Mouse (Mus musculus) neural tube, embryonic 13.5 days (tissue): Measurements from ENCODE around the gene Gtf2a1l. TPM values are rescaled to one million over a fixed set of nuclear protein-coding genes. Genes with fewer than 3 reads are reported as not detected.

ENCODE experiments used
- ATAC-seq: fragments of 200-750 bp; cut with Nextera tagmentation; 2 replicates; pipeline ENCODE4 v1.8.0; 2017; ENCODE audit warnings: low read depth, mild to moderate bottlenecking, moderate TSS enrichment, moderate library complexity
- H3K27ac ChIP-seq: fragments of 300-500 bp; sonication (generic); replicated peaks from 2 replicates; pipeline ENCODE4 v1.5.1; 2015; ENCODE audit warnings: moderate library complexity, mild to moderate bottlenecking, inconsistent platforms
- H3K27me3 ChIP-seq: fragments of 300-500 bp; sonication (generic); 2 replicates; pipeline ENCODE4 v1.6.1; 2015; ENCODE audit warnings: mild to moderate bottlenecking, inconsistent platforms
- H3K36me3 ChIP-seq: fragments of 300-500 bp; sonication (generic); 2 replicates; pipeline ENCODE4 v1.6.1; 2015; ENCODE audit warnings: mild to moderate bottlenecking, inconsistent platforms
- H3K4me1 ChIP-seq: fragments of 300-500 bp; sonication (generic); replicated peaks from 2 replicates; pipeline ENCODE4 v1.6.1; 2015; ENCODE audit warnings: inconsistent platforms
- H3K4me2 ChIP-seq: fragments of 300-500 bp; sonication (generic); 2 replicates; pipeline ENCODE4 v1.6.1; 2015; ENCODE audit warnings: inconsistent platforms, mild to moderate bottlenecking, moderate library complexity
- H3K4me3 ChIP-seq: fragments of 300-500 bp; sonication (generic); 2 replicates; pipeline ENCODE4 v1.5.1; 2015; ENCODE audit warnings: mild to moderate bottlenecking, inconsistent platforms
- H3K9ac ChIP-seq: fragments of 300-500 bp; sonication (generic); 2 replicates; pipeline ENCODE4 v1.6.1; 2015; ENCODE audit warnings: moderate library complexity, mild to moderate bottlenecking, inconsistent platforms
- H3K9me3 ChIP-seq: fragments of 300-500 bp; sonication (generic); 2 replicates; pipeline ENCODE4 v1.6.1; 2016; ENCODE audit warnings: inconsistent platforms
- WGBS: fragments of 180-500 bp; shearing (Covaris S2); methylation state at CpG from one replicate; pipeline ENCODE4 v1.1.7; 2015; 5-methylcytosine and 5-hydroxymethylcytosine counted together
- polyA plus RNA-seq: library from polyadenylated mRNA; unstranded; fragments of >200 nt; fragmentation: Nextera tagmentation; extraction: Ambion mirVana; gene quantifications from 2 replicates; pipeline ENCODE4 v1.2.1, GENCODE M21; 2015

Gene Gtf2a1l
- polyA plus RNA-seq, 1 experiment from 2014 or later: not detected

DNA sequence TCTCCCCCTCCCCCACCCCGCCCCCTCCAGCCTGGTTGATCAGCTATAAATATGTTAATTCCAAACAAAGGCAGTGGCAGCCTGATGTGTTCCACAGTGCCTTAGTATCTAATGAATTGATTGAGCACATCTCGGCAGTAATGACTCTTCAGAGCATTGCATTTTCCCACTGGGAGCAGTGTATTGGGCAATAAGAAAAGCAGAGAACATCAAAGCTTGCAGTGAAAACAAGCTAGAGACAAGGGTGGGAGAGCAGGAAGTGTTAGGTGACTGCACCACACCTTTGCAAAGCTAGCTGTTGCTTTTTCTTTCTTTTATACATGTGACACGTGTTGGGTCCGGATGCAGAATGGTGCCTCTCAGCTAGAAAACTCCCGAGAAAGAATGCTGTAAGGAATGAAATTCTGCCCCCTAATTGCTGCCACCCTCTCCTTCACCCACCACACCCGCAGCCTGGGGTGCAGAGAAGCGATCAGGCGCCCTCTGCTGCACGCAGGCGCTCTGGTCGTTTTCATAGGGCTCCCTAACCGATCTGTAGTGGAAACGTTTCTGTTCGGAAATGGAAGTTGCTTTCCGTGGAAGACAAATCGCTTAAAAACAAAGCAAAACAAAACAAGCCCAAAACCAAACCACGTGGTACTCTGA, 84.5 kb downstream of the Gtf2a1l start:
- Histone ChIP-seq H3K9ac (no peak overlapping the region), H3K27ac (peak overlapping the region; percentile 70), H3K27me3 (no peaks in the 10 kb centered on the region), H3K4me1 (peaks cover 64% of the 10 kb centered on the region), H3K9me3 (no peaks in the 10 kb centered on the region), H3K4me2 (peak overlapping the region; percentile 45), H3K4me3 (peak overlapping the region; percentile 5; the same call in 1 of the 2 replicates), H3K36me3 (no peaks in the 10 kb centered on the region)
- 5% methylated on average over 17 of the region's 17 CpGs for WGBS
- ATAC-seq: peak; percentile 73

DNA sequence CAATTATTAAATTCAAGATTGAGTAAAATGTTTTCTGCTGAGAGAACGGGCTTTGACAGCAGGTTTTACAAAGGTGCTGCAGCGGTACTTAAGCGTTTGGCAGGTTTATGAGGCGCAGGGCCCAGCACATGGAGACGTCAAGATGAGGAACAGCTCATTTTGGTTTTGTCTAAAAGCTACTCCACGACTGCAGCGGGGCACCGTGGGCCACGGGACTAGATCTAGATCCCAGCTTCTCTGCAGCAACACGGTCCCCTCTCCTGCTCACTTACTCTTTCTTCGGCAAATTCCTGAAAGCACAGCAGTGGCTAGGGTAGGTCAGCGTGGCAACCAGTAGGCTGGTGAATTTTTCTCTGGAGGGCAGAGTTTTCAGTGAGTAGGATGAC, 85.0 kb downstream of the Gtf2a1l start:
- Histone ChIP-seq H3K4me1 (peaks cover 69% of the 10 kb centered on the region), H3K9ac (no peak overlapping the region), H3K36me3 (no peaks in the 10 kb centered on the region), H3K4me2 (peak overlapping the region; percentile 45), H3K9me3 (no peaks in the 10 kb centered on the region), H3K27me3 (no peaks in the 10 kb centered on the region), H3K4me3 (peak overlapping the region; percentile 5; the same call in 1 of the 2 replicates), H3K27ac (peak overlapping the region; percentile 70)
- 29% methylated on average over 12 of the region's 12 CpGs for WGBS
- ATAC-seq: peak; percentile 20; the same call in 1 of the 2 replicates

DNA sequence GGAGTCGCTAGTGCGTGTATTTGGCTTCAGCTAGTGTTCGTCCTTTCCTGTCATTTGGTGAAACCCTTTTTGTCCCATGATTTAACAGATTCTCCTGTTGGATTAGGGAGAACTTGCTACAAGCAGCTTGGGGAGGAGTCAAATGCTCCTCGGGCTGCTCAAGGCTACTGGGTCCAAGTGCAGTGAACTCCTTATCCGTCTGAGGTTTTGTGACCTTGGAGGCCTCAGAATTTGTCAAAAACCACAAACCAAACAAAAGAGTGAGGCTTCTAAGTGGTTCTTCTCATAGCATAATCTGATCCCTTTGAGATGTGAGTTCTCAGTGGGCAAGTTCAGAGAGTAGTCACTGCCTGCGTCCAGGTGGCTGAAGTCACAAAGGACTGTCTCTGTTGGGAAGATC, 87.3 kb downstream of the Gtf2a1l start:
- no peaks in the 10 kb centered on the region for H3K9me3 ChIP-seq
- 77% methylated on average over 6 of the region's 6 CpGs for WGBS
- H3K36me3 ChIP-seq: no peaks in the 10 kb centered on the region
- ATAC-seq: no peak
- no peak overlapping the region for H3K4me3 ChIP-seq
- no peaks in the 10 kb centered on the region for H3K27me3 ChIP-seq
- no peak overlapping the region for H3K27ac ChIP-seq
- peaks cover 63% of the 10 kb centered on the region for H3K4me1 ChIP-seq
- H3K4me2 ChIP-seq: no peak overlapping the region
- no peak overlapping the region for H3K9ac ChIP-seq

DNA sequence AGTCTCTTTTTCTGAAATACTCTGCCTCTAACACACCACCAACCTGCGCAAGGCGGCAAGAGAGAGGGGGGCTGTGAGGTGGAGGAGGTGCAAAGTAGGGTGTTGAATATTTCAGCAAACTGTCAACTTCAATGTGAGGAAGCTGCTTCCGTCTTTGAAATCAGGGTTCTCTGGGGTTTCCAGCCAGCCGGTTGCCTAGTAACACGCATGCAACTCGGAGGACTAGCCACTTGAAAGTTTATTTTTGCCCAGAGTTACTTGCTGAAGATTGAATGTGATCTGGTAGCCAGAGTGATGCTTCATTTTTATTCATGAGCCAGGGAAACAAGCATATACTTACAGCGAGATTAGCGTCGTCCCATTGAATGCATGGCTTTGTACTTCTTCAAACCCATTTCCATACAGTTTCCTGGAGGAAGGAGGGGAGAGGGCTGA, 89.6 kb downstream of the Gtf2a1l start:
- Histone ChIP-seq H3K9ac (no peak overlapping the region), H3K4me3 (no peak overlapping the region), H3K27me3 (no peaks in the 10 kb centered on the region), H3K27ac (0 out of 2 replicates have a peak overlapping the region, but pooled peaks have one; percentile 52), H3K9me3 (no peaks in the 10 kb centered on the region), H3K36me3 (no peaks in the 10 kb centered on the region), H3K4me2 (0 out of 2 replicates have a peak overlapping the region, but pooled peaks have one; percentile 7), H3K4me1 (peaks cover 56% of the 10 kb centered on the region)
- WGBS: 10% methylated on average over 9 of the region's 9 CpGs
- peak; percentile 19; the same call in 1 of the 2 replicates for ATAC-seq

DNA sequence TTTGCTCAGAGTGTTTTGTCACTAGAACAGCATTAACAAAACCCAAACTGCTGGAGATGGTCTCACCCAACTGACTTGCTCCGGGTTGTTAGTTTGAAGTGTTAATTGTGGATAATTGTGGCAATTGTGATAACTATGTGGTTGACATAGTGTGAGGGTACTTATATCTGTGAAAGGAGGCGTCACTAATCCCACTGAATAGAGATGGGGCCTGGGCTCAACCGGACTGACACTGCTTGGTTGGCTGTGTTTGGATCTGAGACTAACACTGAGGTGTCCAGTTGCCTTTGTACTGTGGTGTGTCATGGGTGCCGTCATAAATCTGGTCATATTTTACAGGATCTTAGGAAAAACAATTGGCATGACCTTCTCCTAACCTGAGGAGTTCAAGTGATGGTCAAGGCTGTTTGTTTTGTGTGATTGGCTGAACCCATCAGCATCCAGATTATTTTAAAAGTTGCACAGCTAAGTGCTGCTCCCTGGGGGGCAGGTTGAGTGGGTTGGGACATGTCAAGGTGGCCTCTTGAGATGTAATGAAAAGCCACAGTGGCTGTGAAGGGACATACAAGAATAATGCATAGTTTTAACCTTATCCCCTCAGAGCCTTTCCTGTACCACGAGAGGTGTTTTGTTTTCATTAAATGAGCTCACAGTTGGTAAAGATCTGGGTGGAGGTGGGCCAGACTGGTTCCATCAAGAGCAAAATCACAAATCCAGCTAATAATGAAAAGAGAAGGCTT, 95.1 kb downstream of the Gtf2a1l start:
- H3K27me3 ChIP-seq: no peaks in the 10 kb centered on the region
- peak; percentile 47; the same call in 1 of the 2 replicates for ATAC-seq
- no peaks in the 10 kb centered on the region for H3K36me3 ChIP-seq
- no peak overlapping the region for H3K4me2 ChIP-seq
- 14% methylated on average over 5 of the region's 5 CpGs for WGBS
- H3K4me1 ChIP-seq: peaks cover 22% of the 10 kb centered on the region
- H3K9ac ChIP-seq: no peak overlapping the region
- no peaks in the 10 kb centered on the region for H3K9me3 ChIP-seq
- H3K27ac ChIP-seq: 0 out of 2 replicates have a peak overlapping the region, but pooled peaks have one; percentile 14
- H3K4me3 ChIP-seq: no peak overlapping the region

DNA sequence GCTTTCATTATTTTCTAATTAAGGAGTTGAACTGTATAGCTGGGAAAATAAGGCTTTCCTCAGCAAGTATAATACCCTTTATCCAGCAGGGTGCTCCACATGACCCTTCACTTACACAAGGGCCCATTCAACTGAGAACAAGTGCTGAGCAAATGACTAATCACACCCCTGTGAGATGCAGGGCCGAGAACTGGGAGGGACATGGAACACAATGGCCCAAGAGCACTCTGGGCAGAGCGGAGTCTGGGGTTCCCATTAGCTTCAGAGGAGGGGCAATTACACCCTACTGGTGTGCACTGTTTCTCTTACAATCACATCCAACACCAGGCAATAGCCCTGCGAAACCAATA, 95.7 kb downstream of the Gtf2a1l start:
- H3K4me1 ChIP-seq: peaks cover 19% of the 10 kb centered on the region
- no peak overlapping the region for H3K4me3 ChIP-seq
- no peak overlapping the region for H3K4me2 ChIP-seq
- H3K27me3 ChIP-seq: no peaks in the 10 kb centered on the region
- WGBS: 18% methylated on average over 3 of the region's 3 CpGs
- H3K27ac ChIP-seq: peak overlapping the region; percentile 39; the same call in 1 of the 2 replicates
- H3K9ac ChIP-seq: no peak overlapping the region
- H3K9me3 ChIP-seq: no peaks in the 10 kb centered on the region
- no peaks in the 10 kb centered on the region for H3K36me3 ChIP-seq
- ATAC-seq: peak; percentile 80

Other genes starting within 250 kb of the Gtf2a1l start
- gene Foxn2, start 227.9 kb upstream of the Gtf2a1l start, polyA plus RNA-seq: 9.7 and 10.3 TPM in 2 replicates
- gene Ppp1r21, start 138.5 kb upstream of the Gtf2a1l start, polyA plus RNA-seq: 40.0 and 42.8 TPM in 2 replicates
- gene Ston1, start 71.0 kb upstream of the Gtf2a1l start, polyA plus RNA-seq: 2.7 and 3.5 TPM in 2 replicates
- gene Lhcgr, start 123.3 kb downstream of the Gtf2a1l start, polyA plus RNA-seq: 1.5 and 2.2 TPM in 2 replicates